Mouse (Mus musculus) lung, postnatal 36 days (tissue): ENCODE measurements around the gene Far2.
A peak's percentile ranks its signal among the peaks of the same experiment; 100 is the strongest.

ENCODE experiments used
- DNase-seq: peaks from one replicate; pipeline ENCODE4 v3.0.0; 2022; ENCODE audit warnings: mixed read lengths

The Far2 gene

DNA sequence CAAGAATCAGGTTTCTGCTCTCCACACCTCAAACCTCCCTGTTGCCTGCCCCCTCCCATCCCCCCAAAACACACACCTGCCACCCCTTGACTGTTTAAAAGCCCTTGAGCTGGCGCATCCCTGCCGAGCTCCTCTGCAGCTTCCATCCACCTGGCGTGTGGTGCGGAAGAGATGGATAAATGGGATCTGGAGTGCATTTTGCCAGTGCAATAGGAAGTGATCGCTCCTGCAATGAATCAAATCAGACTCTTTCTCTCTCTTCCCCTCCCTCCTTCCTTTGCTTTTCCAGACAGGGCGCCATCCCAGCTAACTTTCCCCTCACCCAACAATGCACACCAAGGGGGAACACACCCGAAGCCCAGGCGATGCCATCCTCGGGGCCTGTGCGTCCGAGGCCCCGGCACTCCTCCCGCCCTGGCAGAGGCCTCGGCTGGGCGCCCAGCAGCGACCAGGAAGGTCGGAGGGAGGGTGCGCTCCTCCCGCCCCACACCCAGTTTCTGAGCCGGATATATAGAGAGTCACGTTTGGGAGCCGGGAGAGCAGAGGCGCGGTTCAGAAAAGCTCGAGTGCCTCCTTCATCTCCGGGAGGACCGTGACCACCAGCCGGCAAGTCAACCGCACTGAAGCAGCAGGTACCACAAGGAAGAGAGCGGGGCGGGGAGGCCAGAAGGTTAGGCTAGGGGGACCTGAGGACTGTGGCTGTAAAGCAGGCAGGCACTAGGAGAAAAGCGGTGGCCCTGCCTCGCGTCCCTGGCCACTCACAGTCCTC is at the start of gene Far2:
Far2 (plus strand) TSS at position 379 of the 769 bp plus-strand sequence.
- DNase-seq: no peak

DNA sequence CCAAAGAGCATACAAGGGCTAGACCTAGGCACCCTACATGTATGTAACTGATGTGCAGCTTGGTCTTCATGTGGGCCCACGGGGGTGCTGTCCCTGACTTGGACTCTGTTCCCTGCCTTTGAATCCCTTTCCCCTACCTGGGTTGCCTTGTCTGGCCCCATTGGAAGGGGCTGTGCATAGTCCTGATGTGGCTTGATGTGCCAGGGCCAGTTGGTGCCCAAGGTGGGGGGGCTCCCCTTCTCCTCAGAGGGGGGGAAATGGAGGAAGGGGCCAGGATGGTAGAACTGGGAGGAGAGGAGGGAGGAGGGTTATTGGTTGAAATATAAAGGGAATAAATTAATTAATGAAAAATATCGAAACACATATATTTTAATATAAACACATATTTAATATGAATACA is 46.6 kb upstream of the Far2 start:
- DNase-seq: no peak

DNA sequence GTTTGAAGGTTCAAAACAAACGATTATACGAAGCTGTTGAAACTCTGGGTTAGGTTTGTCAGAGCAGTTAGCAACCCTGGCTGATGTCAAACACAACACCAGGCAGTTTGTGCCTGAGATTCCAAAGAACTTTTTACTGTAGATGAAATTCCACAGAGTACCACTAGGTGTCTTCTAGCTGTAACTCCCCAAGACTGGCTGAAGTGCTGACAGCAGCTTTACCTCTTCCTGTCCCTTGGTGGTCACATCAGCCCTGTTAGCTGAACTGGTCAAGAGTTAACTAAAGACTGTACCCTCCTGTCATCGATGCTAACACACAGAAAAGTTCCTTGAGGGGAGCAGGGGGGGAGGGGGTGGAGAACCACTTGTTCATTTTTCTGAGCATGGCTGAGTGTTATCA is 46.0 kb upstream of the Far2 start:
- peak; percentile 4 for DNase-seq

DNA sequence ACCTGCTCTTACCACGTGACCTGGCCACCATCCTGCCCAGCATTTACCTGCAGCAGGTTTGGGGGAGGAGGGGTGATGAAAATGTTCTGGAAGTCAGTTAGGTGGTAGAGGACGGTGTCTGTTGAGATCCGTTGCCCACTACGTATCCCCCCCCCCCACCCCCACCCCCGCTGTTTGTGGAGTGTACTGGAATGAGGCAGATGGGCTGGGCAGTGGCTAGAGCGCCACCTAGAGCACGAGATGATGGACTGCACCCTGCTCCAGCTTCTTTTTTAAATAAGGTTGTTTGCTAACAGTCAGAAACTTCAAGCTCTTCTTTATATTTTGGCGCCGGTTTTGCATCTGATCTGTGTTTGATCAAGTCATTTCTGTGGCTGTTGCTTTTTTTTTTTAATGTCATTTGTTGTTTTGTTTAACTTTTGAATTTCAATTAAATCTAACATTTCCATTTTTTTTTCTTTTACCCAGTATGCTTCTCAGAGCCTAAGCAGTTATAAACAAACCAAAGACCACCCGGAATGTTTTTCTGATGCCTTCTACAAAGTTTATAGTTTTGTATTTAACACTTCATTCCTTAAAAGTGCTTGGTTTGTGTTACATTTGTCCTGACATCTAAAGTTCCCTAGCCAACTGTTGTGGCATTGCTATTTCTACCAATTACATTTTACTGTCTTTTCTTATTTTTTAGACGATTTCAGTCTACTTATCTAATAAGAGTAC is 40.8 kb upstream of the Far2 start:
- DNase-seq: no peak

DNA sequence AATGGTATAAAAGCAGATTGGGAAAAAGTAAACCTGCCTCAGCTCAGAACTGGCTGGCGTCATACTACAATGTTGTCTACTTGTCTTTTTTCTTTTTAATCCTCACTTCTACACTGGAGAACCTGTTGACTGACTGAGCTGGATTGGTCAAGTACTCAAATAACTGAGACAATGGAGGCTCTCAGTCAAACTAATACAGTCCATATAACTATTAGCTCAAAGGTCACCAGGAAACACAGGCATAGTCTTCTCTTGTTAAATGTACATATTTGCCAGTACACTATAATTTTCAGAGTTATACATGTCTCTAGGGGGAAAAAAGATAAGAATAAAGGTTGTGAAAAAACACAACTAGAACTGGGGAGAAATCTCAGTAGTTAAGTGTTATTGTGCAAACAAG is 6.3 kb upstream of the Far2 start:
- DNase-seq: no peak

DNA sequence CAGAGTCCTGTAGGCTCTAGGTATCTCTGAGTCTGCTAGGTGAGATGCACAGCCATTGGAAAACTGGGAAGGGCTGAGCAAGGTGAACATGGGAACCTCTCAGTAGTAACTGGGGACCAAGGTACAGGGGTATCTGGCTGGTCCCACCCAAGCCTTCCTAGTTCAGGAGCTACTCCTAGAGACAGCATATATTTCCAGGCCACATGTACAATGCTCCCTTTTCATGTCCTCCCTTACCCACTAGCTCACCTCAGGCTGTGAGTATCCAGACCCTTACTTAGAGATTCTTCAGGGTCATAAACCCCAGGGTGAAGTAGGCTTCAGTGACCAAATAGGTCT is 560 bp downstream of the Far2 start:
- no peak for DNase-seq

DNA sequence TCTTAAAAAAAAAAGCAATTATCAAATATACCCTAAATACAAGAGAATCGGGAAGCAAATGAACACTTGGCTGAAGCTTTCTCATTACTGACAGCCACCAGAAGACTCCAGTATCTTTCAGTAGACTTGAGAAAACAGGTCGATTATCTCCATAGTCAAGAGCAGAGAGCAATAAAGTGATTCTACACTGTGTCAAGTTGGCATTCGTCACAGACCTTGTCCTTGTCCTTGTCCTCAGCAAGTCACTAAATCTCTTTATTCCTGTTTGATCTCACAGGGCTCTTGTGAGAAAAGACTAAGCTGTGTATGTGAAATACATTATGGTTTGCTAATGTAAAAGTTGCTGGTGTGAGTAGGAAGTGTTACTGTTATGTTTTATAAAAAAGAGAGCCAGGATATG is 16.1 kb downstream of the Far2 start:
- DNase-seq: no peak

DNA sequence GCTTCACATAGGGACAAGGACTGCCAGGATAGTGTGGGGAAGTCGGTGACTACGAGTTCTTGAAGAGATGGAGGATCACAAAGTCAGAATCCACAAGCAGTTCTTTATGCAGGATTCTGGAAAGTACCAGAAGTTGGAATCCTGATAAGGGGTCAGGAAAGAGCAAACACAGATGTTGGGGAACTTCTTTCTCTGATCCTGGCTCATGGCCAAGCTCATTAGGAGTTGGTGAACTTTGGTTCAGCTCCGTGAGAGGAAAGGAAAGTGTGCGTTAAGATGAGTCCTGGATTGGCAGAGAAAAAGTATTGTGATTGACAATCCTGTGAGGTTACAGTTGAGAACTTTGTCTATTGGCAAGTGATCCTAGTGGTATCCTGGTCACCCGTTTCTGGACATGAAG is 19.2 kb downstream of the Far2 start:
- DNase-seq: no peak

DNA sequence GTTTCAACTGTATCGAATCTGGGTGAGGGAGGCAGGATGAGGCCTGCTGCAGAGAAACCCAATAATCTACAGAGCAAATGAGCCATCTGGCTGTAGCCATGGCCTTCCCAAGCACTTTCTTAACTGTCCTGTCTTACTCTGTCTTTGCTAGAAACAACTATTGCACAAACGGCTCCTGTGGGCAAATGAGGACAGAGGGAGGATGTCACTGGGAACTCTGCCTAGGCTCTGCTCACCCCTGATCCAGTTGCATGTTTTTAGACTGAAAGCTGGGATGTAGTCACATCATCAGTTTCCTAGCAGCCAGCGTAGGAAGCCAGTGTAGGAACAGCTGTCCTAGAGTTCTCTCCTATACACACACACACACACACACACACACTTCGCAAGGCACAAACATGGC is 21.7 kb downstream of the Far2 start:
- DNase-seq: peak; percentile 6

DNA sequence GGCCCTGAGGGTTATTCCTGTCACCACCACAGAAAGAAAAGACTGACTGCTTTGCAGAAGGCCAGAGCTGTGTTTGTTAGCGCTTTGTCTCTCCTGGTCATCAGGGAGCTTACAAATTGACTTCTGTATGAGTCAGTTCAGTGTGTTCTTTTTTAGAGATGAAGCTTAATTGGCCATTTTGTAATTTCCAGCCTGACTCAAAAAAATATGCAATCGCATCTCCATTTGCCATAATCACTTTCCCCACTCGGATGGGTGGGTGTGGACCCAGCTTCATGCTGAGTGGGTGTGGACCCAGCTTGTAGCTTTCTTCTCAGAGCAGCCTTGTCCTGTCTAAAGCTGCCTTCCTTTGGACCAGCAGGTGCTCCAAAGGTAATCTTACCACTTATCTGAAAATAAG is 26.5 kb downstream of the Far2 start:
- DNase-seq: no peak

DNA sequence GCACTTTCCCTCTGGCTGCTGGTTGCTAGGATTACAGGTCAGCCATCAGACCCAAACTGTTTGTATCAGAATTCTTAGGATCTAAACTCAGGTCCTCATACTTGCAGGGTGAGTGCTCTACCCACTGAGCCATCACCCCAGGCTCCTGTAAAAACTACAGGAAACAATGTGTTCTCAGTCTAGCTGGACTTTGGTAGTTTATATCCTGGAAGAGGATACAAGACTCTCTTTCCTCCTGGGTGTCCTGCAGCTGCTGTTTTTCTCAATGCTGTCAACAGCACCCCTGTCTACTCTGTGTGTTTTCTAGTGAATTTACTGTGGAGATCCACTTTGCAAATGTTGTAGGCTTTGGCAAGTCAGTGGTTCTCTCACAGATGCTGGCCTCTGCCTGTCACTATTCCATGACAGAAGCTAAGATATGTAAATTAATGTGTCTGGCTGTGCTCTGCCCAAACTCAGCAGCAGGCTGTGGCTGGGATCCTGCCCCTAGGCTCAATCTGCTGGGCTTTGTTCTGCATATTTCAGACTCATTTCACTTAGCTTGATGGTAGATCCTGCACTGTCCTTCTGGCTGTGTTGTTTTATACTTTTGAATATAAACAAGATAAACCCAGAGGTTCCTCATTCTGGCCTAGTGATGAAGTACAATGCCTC is 27.3 kb downstream of the Far2 start:
- no peak for DNase-seq

DNA sequence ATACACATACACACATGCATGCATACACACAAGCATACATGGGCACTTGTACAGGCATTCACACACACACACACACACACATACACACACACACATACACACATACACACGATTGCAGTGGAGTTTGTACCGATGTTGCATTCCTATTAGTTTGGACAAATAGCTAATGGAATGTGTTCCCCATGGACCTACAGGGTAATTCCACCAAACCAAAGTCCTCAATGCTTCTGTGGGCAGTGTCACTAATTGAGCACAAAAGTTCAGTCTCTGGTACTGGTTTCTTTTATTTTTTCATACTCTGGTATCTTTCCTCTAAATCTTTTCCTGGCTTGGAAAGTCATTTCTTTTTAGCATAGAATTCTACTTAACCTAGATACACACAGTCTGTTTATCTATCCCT is 36.8 kb downstream of the Far2 start:
- DNase-seq: no peak

DNA sequence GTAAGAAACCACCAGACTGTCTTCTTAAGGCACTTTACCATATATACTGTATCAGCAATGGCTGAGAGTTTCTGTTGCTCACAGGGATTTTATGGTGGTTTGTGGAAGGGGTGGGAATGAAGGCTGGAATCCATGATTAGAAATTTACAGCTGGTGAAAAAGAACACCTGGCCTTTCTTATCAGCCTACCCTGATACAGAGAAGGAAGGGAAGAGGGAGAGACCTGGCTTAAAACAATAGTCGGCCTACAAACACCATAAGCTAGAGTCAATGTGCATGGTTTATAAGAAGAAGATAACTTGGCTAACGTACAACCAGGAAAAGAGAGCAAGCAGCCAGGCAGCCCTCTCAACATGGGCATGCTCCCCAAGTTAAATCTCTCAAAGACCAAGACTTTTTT is 37.3 kb downstream of the Far2 start:
- DNase-seq: no peak

DNA sequence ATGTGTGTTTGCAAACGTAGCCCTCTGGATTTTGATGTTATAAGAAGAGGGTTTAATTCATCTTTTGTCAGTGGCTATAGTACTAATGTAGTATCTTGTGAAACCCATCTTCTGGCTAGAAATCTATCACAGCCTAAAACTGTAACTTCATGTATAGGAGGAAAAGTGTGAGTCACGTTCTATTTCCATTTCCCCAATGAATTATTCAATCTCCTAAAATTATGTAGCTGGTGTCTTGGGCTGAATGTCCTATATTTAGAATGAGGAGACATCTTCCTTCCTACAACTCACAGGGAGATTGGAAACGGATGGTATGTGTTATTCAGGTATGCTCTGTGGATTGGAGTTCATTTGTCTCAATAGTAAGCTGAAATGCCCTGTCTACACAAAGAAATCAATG is 50.0 kb downstream of the Far2 start:
- DNase-seq: no peak

DNA sequence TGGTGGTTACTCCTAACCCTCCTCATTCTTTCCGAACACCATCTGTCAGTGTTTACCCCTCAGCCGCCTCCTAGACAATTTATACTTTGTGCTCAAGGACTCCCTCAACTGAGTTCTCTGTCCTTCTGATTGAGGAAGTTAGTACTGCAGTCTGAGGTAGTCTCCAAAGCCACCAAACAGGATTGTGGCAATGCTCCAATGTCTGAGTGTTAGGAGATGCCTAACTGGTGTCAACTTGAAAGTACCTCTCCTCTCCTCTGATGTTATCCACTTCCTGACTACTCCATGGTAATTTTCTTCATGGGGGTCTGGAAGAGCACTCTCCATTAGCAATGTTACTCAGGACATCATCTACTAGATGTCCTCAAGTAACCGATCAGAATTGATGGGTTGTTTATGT is 54.9 kb downstream of the Far2 start:
- DNase-seq: peak; percentile 6

DNA sequence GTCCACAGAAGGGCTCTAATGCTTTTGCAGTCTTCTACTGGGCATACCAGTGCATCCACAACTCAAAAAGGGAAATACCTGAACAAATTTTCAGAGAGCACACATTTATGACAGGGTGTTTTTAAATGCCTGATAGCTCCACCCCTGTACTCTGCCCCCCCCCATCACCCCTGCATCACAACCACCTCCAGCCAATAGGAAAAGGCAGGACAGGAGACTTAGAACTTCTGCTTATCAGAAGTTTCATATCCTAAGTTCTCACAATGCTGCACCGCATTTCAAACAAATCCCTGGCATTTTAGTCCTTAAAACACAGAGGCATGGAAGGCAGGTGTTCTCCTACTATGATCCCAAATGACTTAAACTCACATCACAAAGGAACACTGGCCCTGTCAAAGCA is 55.4 kb downstream of the Far2 start:
- no peak for DNase-seq

DNA sequence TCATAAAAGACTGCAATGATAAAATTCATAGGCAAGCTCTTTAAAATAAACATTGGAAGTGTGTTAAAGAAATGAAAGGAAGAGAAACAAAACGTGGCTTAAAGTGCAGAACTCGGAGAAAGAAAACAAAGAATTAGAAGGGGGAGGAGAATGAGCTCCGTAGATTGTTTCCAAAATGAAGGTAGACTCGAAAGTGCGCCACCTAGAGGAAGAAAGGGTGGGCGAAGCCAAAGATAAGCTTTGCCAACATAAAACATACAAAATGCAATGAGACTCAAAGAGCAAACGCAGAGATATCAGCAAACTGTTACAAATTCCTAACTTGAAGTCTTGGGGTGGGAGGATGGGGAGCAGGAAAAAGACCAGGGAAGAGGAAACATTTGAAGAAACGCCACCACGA is 57.2 kb downstream of the Far2 start:
- peak; percentile 24 for DNase-seq

DNA sequence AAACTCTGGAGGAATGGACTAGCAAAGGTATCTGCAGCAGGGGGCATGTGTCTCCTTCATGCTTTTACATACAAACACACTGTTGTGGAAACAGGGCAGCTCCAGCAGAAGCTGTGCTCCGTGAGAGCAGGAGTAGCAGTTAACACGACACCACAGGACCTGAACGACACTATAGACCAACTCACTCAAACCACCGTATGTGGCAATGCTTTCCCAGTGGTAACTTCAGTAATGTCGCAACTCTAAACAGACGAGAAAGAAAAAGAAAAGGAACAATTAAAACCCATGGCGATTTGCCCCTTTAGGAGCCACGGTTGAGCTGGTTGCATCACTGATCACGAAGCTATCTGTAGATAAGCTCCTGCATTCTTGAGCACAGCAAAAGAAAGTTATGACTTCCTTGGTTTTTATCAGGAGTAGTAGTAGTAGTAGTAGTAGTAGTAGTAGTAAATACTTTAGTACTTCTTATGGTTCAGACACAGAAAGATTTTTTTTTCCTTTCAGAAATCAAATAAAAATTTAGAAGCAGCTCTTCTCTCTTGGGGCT is 58.7 kb downstream of the Far2 start:
- DNase-seq: no peak

DNA sequence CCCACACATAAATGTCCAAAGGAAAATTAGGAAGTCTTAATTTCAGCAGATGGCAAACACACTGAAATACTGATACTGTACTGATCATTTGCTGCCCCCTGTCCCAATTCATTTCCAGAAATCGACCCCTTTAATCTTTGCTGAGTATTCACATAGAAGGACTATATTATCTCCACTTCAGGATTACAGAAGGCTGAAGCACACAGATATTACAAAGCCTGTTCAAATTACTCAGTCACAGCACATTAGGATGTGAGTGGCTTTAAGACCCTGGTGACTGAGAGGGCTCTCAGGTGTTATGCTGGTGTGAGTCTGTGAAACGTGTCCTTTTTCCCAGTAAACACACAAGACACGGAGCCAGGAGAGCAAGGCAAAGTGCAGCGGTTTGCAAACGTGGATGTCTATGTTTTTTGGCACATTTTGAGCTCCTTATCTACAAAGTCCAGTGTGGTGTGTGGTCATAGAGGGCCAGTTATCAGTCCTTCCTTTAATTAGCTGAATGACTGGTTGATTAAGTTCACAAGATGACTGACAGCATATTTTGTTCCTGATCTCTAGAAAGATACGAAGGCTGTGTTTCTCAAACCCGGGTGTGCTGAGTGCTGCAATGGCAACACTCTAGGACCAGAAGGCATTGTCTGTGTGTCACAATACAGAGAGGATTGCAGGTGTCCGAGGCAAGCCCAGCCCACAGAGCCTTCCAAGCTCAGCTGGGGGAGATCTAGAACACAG is 61.8 kb downstream of the Far2 start:
- no peak for DNase-seq

DNA sequence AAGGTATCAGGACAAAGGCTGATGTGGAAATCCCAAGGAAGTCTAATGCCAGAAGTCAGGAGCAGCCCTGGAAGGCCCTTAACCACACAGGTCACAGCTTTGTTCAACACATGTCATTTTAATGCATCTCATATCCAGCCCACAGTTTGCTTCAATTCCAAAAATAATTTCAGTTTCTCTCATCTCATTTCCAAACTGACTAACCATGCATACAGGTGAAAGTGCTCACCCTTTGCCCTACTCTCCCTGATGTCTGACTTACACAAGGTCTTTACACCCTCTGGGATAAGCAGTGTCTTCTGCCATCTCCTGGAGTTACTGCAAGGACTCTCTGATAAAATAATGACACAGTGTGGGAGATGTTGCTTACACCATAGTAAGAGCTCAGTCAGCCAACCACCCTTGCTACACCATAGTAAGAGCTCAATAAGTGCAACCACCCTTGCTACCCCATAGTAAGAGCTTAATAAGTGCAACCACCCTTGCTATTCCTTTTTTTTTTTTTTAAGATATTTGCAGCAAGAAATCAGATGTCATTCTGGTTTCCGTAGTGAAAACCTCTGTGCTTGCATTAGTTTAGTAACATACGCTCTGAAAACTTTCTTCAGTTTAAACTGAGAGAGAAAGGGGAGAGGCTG is 64.1 kb downstream of the Far2 start:
- no peak for DNase-seq

DNA sequence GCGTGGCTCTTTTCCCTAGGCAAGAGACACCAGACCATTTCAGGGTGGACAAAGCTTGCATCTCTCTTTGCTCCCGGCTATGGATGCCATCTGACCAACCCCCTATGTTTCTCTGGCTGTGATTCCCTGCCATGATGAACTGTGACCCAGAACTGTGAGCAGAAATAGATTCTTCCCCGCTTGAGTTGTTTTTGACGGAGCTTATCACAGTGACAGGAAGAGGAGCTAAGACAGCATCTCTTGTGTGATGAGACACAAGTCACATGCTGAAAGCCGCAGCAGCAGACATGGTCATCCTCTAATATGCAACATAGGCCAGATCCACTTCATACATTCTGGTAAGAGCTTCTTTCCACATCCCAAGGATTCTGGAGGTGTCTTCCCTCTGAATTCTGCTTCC is 69.3 kb downstream of the Far2 start:
- no peak for DNase-seq

DNA sequence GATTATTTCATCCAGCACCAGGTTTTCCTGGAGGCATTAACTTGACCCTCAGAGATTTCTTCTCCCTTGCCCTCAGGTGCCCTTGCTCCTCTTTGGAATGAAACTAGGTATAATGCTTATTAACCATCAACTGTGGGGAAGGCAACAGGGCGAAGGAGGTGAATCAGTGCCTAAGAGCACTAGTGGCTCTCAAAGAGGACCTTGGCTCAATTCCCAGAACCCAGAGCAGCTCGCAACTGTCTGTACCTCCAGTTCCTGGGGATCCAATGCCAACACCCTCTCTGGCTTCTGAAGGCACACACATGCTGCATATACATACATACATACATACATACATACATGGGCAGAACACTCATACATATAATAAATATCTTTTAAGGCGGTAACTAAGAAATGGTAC is 69.8 kb downstream of the Far2 start:
- DNase-seq: no peak

DNA sequence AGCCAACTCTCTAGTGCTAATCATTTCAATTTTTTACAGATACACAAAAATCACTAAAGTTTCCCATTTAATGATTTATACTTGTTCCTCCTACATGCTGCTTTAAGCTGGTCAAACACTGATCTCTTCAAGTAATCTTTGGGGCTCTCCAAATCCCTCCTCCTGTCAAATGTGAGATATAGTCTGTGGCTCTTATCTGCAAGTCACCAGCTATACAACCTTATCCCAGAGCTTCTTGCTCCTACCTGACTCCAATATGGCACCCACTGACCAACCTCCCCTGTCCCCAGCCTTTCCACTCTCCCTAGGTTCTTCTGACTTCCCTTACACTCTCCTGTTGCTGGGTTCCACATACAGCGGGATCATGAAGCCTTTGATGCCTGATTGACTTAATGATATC is 70.6 kb downstream of the Far2 start:
- no peak for DNase-seq
